Mouse (Mus musculus) heart, adult 2 months (tissue): ENCODE results near the gene Pmepa1. TPM values are rescaled to one million over a fixed set of nuclear protein-coding genes. Genes with fewer than 3 reads are reported as not detected.

ENCODE experiments used
- DNase-seq, 2 experiments: peaks; one replicate each; pipeline ENCODE4 v3.0.0; 2021
- H3K27ac ChIP-seq: fragments of 200-600 bp; 2 replicates; pipeline ENCODE4 v1.8.1; 2022
- H3K27me3 ChIP-seq: fragments of 200-500 bp; 2 replicates; pipeline ENCODE4 v1.6.1; 2012; ENCODE audit warnings: mild to moderate bottlenecking, low read length, inconsistent platforms, mixed read lengths; ENCODE audit not compliant: control insufficient read depth, insufficient read depth
- H3K36me3 ChIP-seq: fragments of 200-500 bp; 2 replicates; pipeline ENCODE4 v1.6.1; 2012; ENCODE audit warnings: low read length, inconsistent platforms; ENCODE audit not compliant: control insufficient read depth, insufficient read depth
- H3K4me1 ChIP-seq: fragments of 200-500 bp; 2 replicates; pipeline ENCODE4 v1.6.1; 2011; ENCODE audit warnings: low read length; ENCODE audit not compliant: control insufficient read depth, insufficient read depth
- H3K4me3 ChIP-seq: fragments of 200-600 bp; 2 replicates; pipeline ENCODE4 v1.8.1; 2022
- H3K79me2 ChIP-seq: fragments of 200-500 bp; replicated peaks from 2 replicates; pipeline ENCODE4 v1.6.1; 2012; ENCODE audit warnings: mild to moderate bottlenecking, inconsistent platforms, low read length, moderate library complexity, mixed read lengths; ENCODE audit not compliant: control insufficient read depth, insufficient read depth
- H3K9ac ChIP-seq: fragments of 200-500 bp; 2 replicates; pipeline ENCODE4 v1.6.1; 2012; ENCODE audit warnings: low read depth, mild to moderate bottlenecking, control low read depth, inconsistent platforms, low read length, mixed read lengths
- CTCF ChIP-seq: fragments of 200-600 bp; IDR thresholded peaks from 2 replicates; pipeline ENCODE4 v1.8.1; 2022; ENCODE audit warnings: antibody characterized with exemption, mild to moderate bottlenecking, moderate library complexity
- EP300 ChIP-seq: fragments of 200-500 bp; IDR thresholded peaks from 2 replicates; pipeline ENCODE4 v1.6.1; 2011; ENCODE audit warnings: low read depth, low read length, control low read depth; ENCODE audit not compliant: insufficient read depth
- POLR2A ChIP-seq: fragments of 200-500 bp; IDR thresholded peaks from 2 replicates; pipeline ENCODE4 v1.6.1; 2011; ENCODE audit warnings: mild to moderate bottlenecking, low read depth, low read length, control low read depth; ENCODE audit not compliant: insufficient read depth
- WGBS: fragments of 180-500 bp; shearing (Covaris S2); methylation state at CpG from one replicate; pipeline ENCODE4 v1.1.7; 2018; 5-methylcytosine and 5-hydroxymethylcytosine counted together
- intact Hi-C: fragments of 180-260 bp; cut with DNase I; formaldehyde crosslinking; loops from one replicate; pipeline ENCODE4 v1.15.1; 2025
- polyA plus RNA-seq: library from polyadenylated mRNA; depleted of rRNA; stranded (reverse); fragments of >200 nt; gene quantifications from 2 replicates; pipeline ENCODE4 v1.2.3, GENCODE M21; 2012
- total RNA-seq, 2 experiments: library from RNA; stranded (reverse); gene quantifications; 2 replicates each; pipeline ENCODE4 v1.2.3; 2021

The Pmepa1 gene
- total and polyA plus RNA-seq, 3 experiments, result 28.4 to 41.7 (median 31.4) TPM

DNA sequence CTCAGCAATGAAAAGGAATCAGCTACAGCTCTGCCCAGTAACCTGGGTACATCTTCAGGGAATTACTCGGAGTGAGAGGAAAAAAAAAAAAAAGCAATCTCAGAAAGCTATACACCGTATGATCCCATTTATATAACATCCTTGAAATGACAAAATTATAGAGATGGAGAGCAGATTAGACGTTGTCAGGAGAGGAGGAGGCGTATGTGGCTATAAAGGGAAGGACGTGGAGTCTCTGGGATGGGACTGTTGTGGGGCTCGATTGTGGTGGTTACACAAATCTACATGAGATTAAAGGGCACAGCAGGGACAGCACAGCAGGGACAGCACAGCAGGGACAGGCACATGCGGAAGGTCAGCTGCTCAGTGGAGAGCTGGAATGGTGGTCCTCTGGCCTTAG is 27.5 kb downstream of the Pmepa1 start:
- TF ChIP-seq POLR2A, result no peak
- no peak for TF ChIP-seq EP300
- TF ChIP-seq CTCF, result no peak
- H3K36me3 ChIP-seq, result no peaks in the 10 kb centered on the region
- no peak overlapping the region for H3K27ac ChIP-seq
- H3K4me1 ChIP-seq, result peaks cover 30% of the 10 kb centered on the region
- intact Hi-C loops, result no loop called here
- DNase-seq, result no peak
- WGBS, result 84% methylated on average over 7 of the region's 7 CpGs
- H3K79me2 ChIP-seq, result peaks cover 2% of the 10 kb centered on the region; the same call in 1 of the 2 replicates
- no peaks in the 10 kb centered on the region for H3K27me3 ChIP-seq
- H3K4me3 ChIP-seq, result no peak overlapping the region
- H3K9ac ChIP-seq, result no peak overlapping the region

DNA sequence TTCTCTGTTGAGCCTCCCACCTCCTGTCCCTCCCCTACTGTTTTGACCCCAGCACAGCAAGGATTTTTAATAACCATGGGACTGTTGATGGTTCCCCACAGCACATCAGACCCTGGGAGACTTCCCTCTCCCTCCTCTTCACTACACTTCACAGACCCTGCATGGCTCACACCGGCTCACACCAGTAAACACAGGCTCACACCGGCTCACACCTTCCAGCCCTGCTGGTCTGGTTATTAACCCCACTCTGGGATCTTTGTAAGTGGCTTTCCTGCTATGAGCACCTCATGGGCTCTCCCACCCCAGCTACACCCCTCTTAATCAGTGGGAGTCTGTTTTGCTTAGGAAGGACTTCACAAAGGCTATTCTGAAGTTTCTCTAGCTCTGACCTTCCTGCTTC is 28.4 kb downstream of the Pmepa1 start:
- Histone ChIP-seq H3K79me2 (peaks cover 2% of the 10 kb centered on the region; the same call in 1 of the 2 replicates), H3K27me3 (no peaks in the 10 kb centered on the region), H3K9ac (no peak overlapping the region), H3K36me3 (no peaks in the 10 kb centered on the region), H3K4me3 (no peak overlapping the region), H3K27ac (no peak overlapping the region), H3K4me1 (peaks cover 27% of the 10 kb centered on the region)
- intact Hi-C loops, result no loop called here
- 43% methylated on average over 2 of the region's 2 CpGs for WGBS
- DNase-seq, result no peak
- TF ChIP-seq CTCF (no peak), POLR2A (no peak), EP300 (no peak)

GRCm38 (mm10) chr2:173247197-173247596 is 29.1 kb downstream of the Pmepa1 start:
- H3K27ac ChIP-seq, result no peak overlapping the region
- no peak for DNase-seq
- no peaks in the 10 kb centered on the region for H3K27me3 ChIP-seq
- no peak for TF ChIP-seq EP300
- TF ChIP-seq POLR2A, result no peak
- TF ChIP-seq CTCF, result no peak
- H3K9ac ChIP-seq, result no peak overlapping the region
- no peaks in the 10 kb centered on the region for H3K36me3 ChIP-seq
- 60% methylated on average over 2 of the region's 2 CpGs for WGBS
- peaks cover 24% of the 10 kb centered on the region for H3K4me1 ChIP-seq
- H3K79me2 ChIP-seq, result no peaks in the 10 kb centered on the region; the same call in 1 of the 2 replicates
- H3K4me3 ChIP-seq, result no peak overlapping the region
- intact Hi-C loops, result no loop called here

DNA sequence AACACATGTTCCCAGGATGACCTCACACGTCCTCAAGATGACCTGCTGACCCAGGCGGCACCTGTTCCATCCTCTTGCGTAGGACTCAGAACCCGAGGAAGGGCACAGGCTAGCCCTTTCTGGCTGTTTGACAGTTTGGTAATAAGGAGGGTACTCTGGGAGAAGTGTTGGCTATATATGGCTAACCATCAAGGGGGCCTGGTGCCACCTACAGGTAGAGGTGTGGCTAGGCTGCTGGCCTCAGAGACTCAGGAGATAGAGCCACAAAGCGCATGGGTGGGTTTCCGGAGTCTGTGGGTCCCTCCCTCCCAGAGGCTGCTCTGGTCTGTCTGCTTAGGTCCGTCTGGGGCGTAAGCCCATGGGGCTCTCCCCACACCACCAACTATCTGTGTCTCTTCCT is 29.6 kb downstream of the Pmepa1 start:
- WGBS, result 74% methylated on average over 8 of the region's 8 CpGs
- no peak overlapping the region for H3K4me3 ChIP-seq
- TF ChIP-seq CTCF, result no peak
- no peak for TF ChIP-seq POLR2A
- no peak for TF ChIP-seq EP300
- H3K9ac ChIP-seq, result no peak overlapping the region
- no peaks in the 10 kb centered on the region for H3K36me3 ChIP-seq
- intact Hi-C loops, result no loop called here
- DNase-seq, result no peak
- H3K27ac ChIP-seq, result no peak overlapping the region
- H3K79me2 ChIP-seq, result peaks cover 1% of the 10 kb centered on the region
- no peaks in the 10 kb centered on the region for H3K27me3 ChIP-seq
- peaks cover 20% of the 10 kb centered on the region for H3K4me1 ChIP-seq

DNA sequence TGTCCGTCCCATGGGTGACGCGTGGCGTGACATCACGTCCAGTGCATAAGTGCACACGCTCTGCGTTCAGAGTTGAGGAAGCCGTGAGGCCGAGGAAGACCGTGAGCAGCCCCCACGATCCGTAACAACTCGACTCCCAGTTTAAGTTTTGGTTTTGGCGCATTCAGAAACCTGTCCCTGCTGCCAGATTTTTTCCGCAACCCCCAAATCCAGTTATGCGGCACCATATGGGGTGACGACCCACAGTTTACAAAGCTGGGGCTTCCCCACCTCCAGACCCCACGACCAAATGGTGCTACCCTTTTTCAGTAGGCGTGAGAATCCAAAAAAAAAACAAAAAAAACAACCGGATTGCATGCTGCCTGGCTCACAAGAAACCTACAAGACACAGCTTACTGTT is 31.1 kb downstream of the Pmepa1 start:
- TF ChIP-seq CTCF (no peak), EP300 (no peak), POLR2A (no peak)
- WGBS, result 93% methylated on average over 20 of the region's 20 CpGs

DNA sequence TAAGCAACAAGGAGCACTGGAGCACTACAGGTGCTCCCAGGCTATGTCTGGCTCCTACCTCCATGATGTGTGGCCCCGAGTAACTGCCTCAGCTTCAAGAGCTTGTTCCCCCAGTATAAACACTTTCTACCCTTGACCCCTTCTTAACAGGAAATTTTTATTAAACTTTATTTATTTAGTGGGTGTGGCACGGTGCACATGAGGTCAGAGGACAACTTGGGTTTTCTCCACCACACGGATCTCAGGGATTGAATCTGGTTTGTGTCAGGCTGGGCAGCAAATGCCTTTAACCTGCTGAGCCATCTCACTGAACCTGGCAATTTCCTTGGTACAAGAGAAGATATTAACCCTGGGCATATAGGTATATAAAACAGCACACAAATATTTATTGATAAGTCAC is 32.2 kb downstream of the Pmepa1 start:
- H3K36me3 ChIP-seq, result no peaks in the 10 kb centered on the region
- no peak overlapping the region for H3K9ac ChIP-seq
- H3K4me3 ChIP-seq, result no peak overlapping the region
- 56% methylated on average over 3 of the region's 3 CpGs for WGBS
- TF ChIP-seq POLR2A (no peak), CTCF (no peak), EP300 (no peak)
- H3K4me1 ChIP-seq, result peaks cover 7% of the 10 kb centered on the region
- intact Hi-C loops, result no loop called here
- H3K27ac ChIP-seq, result no peak overlapping the region
- peaks cover 4% of the 10 kb centered on the region for H3K79me2 ChIP-seq
- DNase-seq, result no peak
- no peaks in the 10 kb centered on the region for H3K27me3 ChIP-seq

More for the DNA sequence above, 31.1 kb downstream of the Pmepa1 start:
- H3K9ac ChIP-seq, result no peak overlapping the region
- no peak for DNase-seq
- no peaks in the 10 kb centered on the region for H3K27me3 ChIP-seq
- H3K4me1 ChIP-seq, result peaks cover 11% of the 10 kb centered on the region
- no peak overlapping the region for H3K4me3 ChIP-seq
- peaks cover 4% of the 10 kb centered on the region for H3K79me2 ChIP-seq
- H3K27ac ChIP-seq, result no peak overlapping the region
- no peaks in the 10 kb centered on the region for H3K36me3 ChIP-seq
- intact Hi-C loops, result no loop called here
